Mouse (Mus musculus) hindbrain, embryonic 10.5 days (tissue): ENCODE measurements around the gene Klhl13. TPM values are rescaled to one million over a fixed set of nuclear protein-coding genes. Genes with fewer than 3 reads are reported as not detected.

ENCODE experiments used
- DNase-seq: peaks from one replicate; pipeline ENCODE4 v3.0.0-alpha.2; 2017; ENCODE audit warnings: low spot score
- H3K27ac ChIP-seq: fragments of 300-500 bp; sonication (generic); 2 replicates; pipeline ENCODE4 v1.5.1; 2016; ENCODE audit warnings: mild to moderate bottlenecking, moderate library complexity
- H3K27me3 ChIP-seq: fragments of 300-500 bp; sonication (generic); 2 replicates; pipeline ENCODE4 v1.6.1; 2016; ENCODE audit warnings: mild to moderate bottlenecking; ENCODE audit not compliant: poor library complexity, insufficient read depth, severe bottlenecking
- H3K36me3 ChIP-seq: fragments of 300-500 bp; sonication (generic); 2 replicates; pipeline ENCODE4 v1.6.1; 2016; ENCODE audit warnings: mild to moderate bottlenecking, moderate library complexity
- H3K4me1 ChIP-seq: fragments of 300-500 bp; sonication (generic); replicated peaks from 2 replicates; pipeline ENCODE4 v1.6.1; 2016; ENCODE audit warnings: mild to moderate bottlenecking
- H3K4me3 ChIP-seq: fragments of 300-500 bp; sonication (generic); 2 replicates; pipeline ENCODE4 v1.5.1; 2016; ENCODE audit warnings: mild to moderate bottlenecking, moderate library complexity
- H3K9me3 ChIP-seq: fragments of 300-500 bp; sonication (generic); 2 replicates; pipeline ENCODE4 v1.6.1; 2016; ENCODE audit warnings: mild to moderate bottlenecking, moderate library complexity
- WGBS: fragments of 180-500 bp; shearing (Covaris S2); methylation state at CpG from one replicate; pipeline ENCODE4 v1.1.7; 2016; 5-methylcytosine and 5-hydroxymethylcytosine counted together
- polyA plus RNA-seq: library from polyadenylated mRNA; unstranded; fragments of >200 nt; fragmentation: Nextera tagmentation; extraction: Ambion mirVana; gene quantifications from 2 replicates; pipeline ENCODE4 v1.2.1, GENCODE M21; 2016

Gene Klhl13
- 42.2 and 52.3 TPM in 2 replicates for polyA plus RNA-seq

DNA sequence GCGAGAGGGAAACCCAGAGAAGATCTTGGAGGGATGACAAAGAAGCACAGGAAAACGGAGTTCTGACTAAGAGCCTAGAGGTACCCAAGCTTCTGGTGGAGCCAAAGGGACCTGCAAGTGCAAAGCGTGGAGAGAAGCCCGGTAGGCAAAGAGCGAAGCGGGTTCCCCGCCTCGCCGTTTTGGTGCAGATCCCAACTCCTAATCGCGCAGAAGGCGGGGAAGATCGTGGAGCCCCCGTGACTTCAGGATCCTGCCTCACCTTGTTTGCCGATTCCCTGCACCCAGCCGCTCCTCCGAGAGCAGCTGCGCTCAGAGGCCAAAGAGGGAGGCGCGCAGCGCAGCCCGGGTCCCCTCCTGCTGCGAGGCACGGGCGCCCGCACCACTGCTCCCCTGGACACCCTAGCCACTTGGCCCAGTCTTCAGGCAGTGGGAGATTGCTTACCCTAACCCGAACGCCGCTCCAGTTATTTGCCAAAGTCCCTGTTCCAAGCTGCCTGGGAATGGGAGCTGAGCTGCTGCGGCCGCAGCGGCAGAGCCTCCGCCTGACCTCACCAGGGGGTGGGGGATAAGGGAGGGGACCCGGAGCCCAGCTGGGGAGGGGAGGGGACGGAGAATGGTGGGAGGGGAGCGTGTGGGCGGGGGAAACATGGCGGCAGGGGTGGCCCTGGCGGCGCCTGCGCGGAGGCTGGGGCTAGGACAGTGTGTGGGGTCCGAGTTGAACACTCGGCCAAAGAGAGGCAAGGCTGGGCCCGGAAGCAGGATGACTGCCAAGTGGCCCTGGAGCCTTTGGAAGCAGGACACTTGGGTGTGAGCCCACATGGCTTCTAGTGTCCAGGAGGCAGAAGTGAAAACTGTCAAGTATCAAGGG lies at the start of gene Klhl13:
Gene Klhl13 (minus strand): TSS at position 569 of the 868 bp plus-strand sequence.
- Histone ChIP-seq H3K27ac (peak within 1 kb of the TSS; percentile 87), H3K36me3 (no peaks in the 10 kb centered on the region), H3K27me3 (no peaks in the 10 kb centered on the region), H3K4me3 (peak within 1 kb of the TSS; percentile 63), H3K9me3 (no peaks in the 10 kb centered on the region; the same call in 1 of the 2 replicates), H3K4me1 (no peaks in the 10 kb centered on the region)
- 12% methylated on average over 44 of the region's 45 CpGs for WGBS
- DNase-seq, result peak; percentile 66

DNA sequence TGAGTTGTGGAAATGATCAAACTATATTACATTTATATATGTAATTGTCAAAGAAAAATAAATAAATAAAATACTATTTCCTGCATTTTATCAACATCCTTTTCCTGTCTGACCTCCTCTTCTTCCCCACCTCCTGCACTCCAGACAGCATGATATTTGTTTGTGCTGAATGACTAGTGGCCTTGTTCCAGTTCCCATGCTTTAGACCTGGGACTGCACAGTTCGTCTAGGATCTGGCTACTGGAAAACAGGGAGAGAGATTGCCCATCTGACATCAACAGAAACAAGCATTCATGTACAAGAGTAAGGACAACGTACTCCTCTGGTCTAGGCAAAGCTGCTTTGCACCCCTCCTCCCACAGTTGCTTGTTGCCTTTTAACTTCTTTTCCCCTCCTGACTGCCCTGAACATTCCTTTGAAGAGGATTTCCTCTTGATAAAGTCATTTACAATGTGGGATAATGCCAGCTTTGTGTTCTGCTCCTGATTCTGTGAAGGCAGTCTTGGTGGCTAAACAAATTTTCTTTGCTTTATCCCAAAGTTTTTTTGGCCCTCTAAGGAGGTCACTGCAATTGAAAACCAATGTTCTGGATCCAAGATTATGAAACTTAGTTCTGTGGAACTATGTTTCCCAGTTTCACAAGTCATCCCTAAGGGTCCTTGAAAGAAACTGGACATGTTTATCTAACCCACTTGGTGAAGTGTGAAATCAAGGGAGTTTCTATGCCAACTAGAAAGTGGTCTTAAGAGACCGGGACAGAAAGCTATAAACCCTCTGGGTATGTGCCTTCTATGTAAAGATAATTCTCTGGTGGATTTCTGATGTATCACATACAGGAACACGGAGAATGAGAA lies 44.6 kb upstream of the Klhl13 start:
- 64% methylated on average over 4 of the region's 4 CpGs for WGBS
- H3K9me3 ChIP-seq, result no peaks in the 10 kb centered on the region
- no peak for DNase-seq
- no peaks in the 10 kb centered on the region for H3K4me1 ChIP-seq
- no peaks in the 10 kb centered on the region for H3K27me3 ChIP-seq
- H3K4me3 ChIP-seq, result no peak overlapping the region
- H3K27ac ChIP-seq, result no peak overlapping the region
- no peaks in the 10 kb centered on the region for H3K36me3 ChIP-seq

DNA sequence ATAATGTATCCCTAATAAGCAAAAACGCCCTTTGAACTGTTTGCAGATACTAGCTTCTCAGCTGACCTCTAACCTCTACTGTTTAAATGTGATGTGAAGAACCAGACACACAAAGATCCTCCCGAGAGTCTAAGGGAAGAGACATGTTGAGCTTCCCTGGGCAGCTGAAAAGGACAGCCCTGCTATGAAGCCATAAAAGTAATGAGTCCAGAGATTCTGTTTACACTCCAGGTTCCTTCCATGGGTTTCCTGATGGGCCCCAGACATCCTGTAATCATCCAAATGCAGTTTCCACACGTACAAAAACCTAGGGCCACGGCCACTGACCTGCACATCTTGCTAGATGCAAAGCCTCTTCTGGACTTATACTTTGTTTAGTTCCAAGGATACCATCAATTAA lies 23.8 kb upstream of the Klhl13 start:
- no peak overlapping the region for H3K27ac ChIP-seq
- H3K36me3 ChIP-seq, result no peaks in the 10 kb centered on the region
- H3K4me1 ChIP-seq, result no peaks in the 10 kb centered on the region
- no peak overlapping the region for H3K4me3 ChIP-seq
- H3K9me3 ChIP-seq, result no peaks in the 10 kb centered on the region
- 68% methylated on average over 4 of the region's 4 CpGs for WGBS
- H3K27me3 ChIP-seq, result no peaks in the 10 kb centered on the region
- no peak for DNase-seq

DNA sequence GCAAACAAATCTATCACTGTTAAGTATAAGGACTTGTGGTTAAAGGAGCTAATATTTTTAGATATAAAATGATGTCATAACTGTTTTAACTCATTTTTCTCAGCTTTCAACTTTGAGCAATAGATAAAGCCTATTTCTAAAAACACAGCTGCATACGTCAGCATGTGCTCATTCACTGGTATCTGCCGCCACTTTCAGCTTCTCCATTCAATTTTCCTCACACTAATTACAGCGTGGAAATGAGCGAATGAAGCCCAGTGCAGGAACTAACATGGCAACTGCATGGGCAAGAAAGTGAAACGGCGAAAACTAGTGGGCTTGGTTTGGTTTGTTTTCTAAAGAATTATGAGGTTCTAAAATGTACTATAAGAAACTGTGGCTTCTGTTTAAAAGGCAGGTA lies 1.4 kb downstream of the Klhl13 start:
- Histone ChIP-seq H3K36me3 (no peaks in the 10 kb centered on the region), H3K27me3 (no peaks in the 10 kb centered on the region), H3K27ac (no peak overlapping the region), H3K4me1 (no peaks in the 10 kb centered on the region), H3K9me3 (no peaks in the 10 kb centered on the region; the same call in 1 of the 2 replicates), H3K4me3 (peak overlapping the region; percentile 63)
- no peak for DNase-seq
- 43% methylated on average over 6 of the region's 6 CpGs for WGBS

DNA sequence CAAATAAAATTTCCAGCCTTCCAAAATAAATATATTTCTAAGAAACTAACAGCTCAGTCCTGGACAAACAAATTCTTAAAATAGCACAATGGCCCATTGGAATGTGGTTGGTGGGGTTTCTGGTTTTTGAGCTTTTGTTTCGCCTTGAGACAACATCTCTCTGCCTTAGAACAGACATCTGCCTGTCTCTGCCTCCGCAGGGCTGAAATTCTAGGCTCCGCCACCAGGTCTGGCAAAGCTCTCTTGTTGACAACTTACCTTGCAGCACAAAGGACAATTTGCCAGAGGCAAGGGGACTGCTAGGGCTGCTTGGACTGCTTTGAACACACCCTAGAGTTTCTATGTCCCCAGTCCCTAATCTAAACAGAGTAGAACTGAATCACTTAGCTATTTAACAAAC lies 4.4 kb downstream of the Klhl13 start:
- Histone ChIP-seq H3K36me3 (no peaks in the 10 kb centered on the region), H3K4me3 (no peak overlapping the region), H3K27ac (no peak overlapping the region), H3K9me3 (no peaks in the 10 kb centered on the region; the same call in 1 of the 2 replicates), H3K27me3 (no peaks in the 10 kb centered on the region), H3K4me1 (no peaks in the 10 kb centered on the region)
- DNase-seq, result no peak
- WGBS, result 88% methylated on average over 3 of the region's 3 CpGs

DNA sequence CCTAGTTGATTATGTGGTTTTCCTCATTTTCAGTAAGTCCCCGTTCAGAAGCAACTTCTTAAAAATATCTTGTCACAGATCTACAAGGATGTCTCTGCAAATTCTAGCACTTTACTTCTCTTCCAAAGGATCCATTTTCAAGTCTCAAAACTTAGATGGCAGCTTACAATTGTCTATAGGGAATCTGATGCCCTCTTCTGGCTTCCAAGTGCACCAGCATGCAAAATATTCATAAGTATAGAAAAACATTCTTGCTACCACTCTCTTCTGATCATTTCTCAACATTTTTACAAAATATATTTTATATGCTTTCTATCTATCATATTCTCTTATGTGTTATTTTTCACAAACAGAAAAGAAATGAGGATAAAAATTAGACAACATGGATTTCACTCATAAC lies 14.8 kb downstream of the Klhl13 start:
- H3K27me3 ChIP-seq, result no peaks in the 10 kb centered on the region
- no peak overlapping the region for H3K27ac ChIP-seq
- no peaks in the 10 kb centered on the region for H3K4me1 ChIP-seq
- no peak for DNase-seq
- no peak overlapping the region for H3K4me3 ChIP-seq
- H3K9me3 ChIP-seq, result no peaks in the 10 kb centered on the region
- no peaks in the 10 kb centered on the region for H3K36me3 ChIP-seq
- 73% methylated on average over 1 of the region's 1 CpGs for WGBS

DNA sequence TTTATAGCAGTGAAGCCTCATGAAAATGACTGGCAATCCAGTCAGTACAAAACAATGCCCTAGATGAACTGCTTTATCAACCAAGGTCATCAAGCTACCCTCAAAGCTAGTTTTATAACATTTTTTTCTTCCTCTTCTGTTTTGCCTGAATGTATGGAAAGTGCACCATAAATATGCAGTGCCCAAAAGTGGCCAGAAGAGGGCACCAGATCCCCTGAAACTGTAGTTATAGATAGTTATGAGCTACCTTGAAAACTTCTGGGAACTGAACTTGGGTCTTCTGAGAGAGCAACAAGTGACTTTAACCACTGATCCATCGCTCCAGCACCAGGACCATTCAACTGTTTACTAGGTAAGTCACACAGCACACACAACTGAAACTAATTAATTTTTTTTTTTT lies 36.8 kb downstream of the Klhl13 start:
- Histone ChIP-seq H3K9me3 (no peaks in the 10 kb centered on the region), H3K4me3 (no peak overlapping the region), H3K36me3 (no peaks in the 10 kb centered on the region), H3K4me1 (no peaks in the 10 kb centered on the region), H3K27me3 (no peaks in the 10 kb centered on the region), H3K27ac (no peak overlapping the region)
- DNase-seq, result no peak
- 62% methylated on average over 1 of the region's 1 CpGs for WGBS

DNA sequence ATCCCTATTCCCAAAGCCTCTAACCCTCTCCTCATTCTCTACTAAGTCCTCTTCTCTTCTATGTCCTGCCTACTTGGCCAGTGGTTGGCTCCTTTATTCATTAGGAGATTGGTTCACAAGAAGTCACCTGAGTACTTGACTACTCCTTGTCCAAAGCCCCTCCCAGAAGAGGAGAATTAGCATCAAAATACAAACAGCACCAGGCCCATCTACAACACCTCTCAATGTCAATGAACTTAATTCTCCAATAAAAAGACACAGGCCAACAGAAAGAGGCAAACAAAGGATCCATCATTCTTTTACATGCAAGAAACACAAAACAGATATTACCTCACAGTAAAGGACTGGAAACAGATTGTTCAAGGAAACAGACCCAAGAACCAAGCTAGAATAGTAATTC lies 46.0 kb downstream of the Klhl13 start:
- Histone ChIP-seq H3K4me1 (no peaks in the 10 kb centered on the region), H3K4me3 (no peak overlapping the region), H3K36me3 (no peaks in the 10 kb centered on the region), H3K27ac (no peak overlapping the region), H3K27me3 (no peaks in the 10 kb centered on the region), H3K9me3 (no peaks in the 10 kb centered on the region)
- DNase-seq, result no peak

DNA sequence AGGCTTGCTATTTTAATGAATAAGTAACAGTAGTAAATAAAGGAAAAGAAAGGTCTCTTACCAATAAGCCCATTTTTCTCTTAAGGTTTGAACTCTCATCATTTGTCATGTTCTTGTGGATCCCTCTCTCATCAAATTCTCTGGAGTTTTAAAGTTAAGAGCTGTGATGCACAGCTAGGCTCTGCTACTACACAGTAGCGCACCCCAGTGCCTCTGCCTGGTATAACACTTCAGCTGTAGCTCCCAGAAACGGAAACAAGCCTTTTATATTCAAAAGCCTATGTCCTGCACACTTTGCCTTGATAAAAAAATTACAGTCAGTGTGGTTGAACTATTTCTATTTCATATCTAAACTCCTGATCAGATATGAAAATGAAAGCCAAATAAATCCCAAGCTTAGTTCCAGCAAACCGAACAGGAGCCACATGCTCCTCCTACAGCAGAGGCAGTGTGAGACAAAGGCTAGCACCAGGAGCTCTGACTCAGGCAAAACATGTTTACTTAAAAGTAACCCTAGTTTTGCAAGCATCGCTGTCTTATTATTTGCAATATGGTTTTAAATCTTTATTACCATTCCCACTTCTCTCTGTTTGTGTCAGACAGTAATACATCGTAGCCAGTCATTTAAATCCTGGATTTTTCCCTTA lies 68.8 kb downstream of the Klhl13 start:
- Histone ChIP-seq H3K36me3 (no peaks in the 10 kb centered on the region), H3K4me3 (no peak overlapping the region), H3K4me1 (no peaks in the 10 kb centered on the region), H3K27ac (no peak overlapping the region), H3K27me3 (no peaks in the 10 kb centered on the region), H3K9me3 (no peaks in the 10 kb centered on the region)
- WGBS, result 33% methylated on average over 5 of the region's 5 CpGs
- DNase-seq, result peak; percentile 26

DNA sequence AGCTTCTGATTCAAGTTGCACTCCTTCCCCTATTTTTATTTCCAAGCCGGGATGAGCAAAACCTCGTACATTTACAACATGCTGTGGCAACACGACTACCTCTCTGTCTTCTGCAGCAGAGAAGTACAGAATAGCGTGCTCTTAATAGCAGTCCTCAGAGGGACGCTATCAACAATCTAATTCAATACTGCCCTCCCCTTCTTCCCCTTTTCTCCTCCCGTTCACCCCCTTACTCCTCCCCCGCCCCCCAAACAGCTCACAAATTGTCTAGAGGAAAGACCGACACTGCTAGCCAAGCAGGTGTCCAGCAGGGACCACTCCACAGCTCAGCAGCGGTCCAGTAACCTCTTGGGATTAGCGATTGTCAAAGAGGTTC lies 79.5 kb downstream of the Klhl13 start:
- DNase-seq, result no peak

DNA sequence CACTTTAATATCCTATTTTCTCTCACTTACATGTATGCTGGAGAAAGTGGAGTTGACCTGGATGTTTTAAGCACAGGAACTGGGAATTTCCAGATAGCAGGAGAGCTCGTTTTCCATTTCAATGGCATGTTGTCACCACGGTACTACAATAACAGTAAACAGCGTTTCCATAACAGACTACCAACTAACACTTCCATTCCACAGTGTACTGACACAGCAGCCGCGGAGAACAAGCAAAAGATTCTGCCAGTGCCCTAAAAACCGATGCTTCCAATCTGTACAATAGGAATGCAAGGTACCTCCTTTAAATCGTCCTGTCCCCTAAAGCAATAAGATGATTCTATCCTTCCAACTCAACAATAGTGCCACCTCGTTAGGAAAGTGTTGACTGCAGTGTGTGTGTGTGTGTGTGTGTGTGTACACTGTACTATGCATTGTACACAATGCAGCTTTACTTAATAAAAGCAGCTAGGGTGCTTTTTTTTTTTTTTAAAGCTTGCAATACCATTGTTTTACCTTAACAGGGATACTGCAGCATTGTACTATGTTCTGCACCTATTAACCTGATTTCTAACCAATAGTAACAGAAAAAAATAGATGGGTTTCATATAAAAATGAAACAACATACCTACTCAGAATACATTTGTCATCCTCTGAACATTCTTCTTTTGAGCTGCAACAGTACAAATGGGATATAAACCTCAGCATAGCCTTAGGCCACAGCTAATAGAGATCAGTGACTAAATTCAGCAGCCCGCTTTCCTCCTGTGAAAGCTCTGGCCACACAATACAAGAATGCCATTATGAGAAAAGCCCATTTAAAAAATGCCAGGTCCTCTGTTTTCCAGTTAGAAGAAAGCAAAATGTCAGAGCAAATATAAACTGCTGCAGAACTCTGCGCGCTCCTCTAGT lies 80.1 kb downstream of the Klhl13 start:
- DNase-seq, result no peak
- 48% methylated on average over 11 of the region's 11 CpGs for WGBS
- no peaks in the 10 kb centered on the region for H3K36me3 ChIP-seq
- peak overlapping the region; percentile 34 for H3K4me3 ChIP-seq
- no peaks in the 10 kb centered on the region for H3K27me3 ChIP-seq
- no peak overlapping the region for H3K27ac ChIP-seq
- H3K4me1 ChIP-seq, result no peaks in the 10 kb centered on the region
- H3K9me3 ChIP-seq, result no peaks in the 10 kb centered on the region

More for the DNA sequence above, 79.5 kb downstream of the Klhl13 start:
- no peaks in the 10 kb centered on the region for H3K4me1 ChIP-seq
- H3K4me3 ChIP-seq, result peak overlapping the region; percentile 34
- no peaks in the 10 kb centered on the region for H3K9me3 ChIP-seq
- no peaks in the 10 kb centered on the region for H3K36me3 ChIP-seq
- H3K27me3 ChIP-seq, result no peaks in the 10 kb centered on the region
- WGBS, result 26% methylated on average over 10 of the region's 10 CpGs
- H3K27ac ChIP-seq, result no peak overlapping the region

DNA sequence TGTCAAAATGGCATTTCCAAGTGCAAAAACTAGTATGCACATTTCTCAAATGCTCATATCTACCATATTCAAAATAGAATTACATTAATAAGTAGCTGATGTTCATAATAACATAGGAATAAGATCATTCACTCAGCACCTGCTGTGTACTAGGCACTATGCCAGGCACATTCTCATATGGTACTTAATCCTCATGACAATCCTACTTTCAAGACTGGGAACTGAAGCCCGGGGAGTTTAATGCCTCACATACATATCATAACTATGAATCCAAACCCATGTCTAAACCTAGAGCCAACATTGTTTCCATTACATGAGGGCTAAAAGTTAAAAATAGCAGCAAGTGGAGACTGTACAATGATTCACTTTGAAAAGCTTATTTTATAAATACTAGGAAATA lies 97.3 kb downstream of the Klhl13 start:
- WGBS, result 92% methylated on average over 1 of the region's 1 CpGs
- no peak overlapping the region for H3K4me3 ChIP-seq
- DNase-seq, result no peak
- no peaks in the 10 kb centered on the region for H3K27me3 ChIP-seq
- no peaks in the 10 kb centered on the region for H3K9me3 ChIP-seq
- H3K27ac ChIP-seq, result no peak overlapping the region
- H3K36me3 ChIP-seq, result no peaks in the 10 kb centered on the region
- no peaks in the 10 kb centered on the region for H3K4me1 ChIP-seq
